Mouse (Mus musculus) heart, embryonic 13.5 days (tissue): Measurements from ENCODE around the gene Ccdc153. TPM values are rescaled to one million over a fixed set of nuclear protein-coding genes. Genes with fewer than 3 reads are reported as not detected.

ENCODE experiments used
- ATAC-seq: fragments of 200-750 bp; cut with Nextera tagmentation; 2 replicates; pipeline ENCODE4 v1.8.0; 2017; ENCODE audit warnings: moderate TSS enrichment; ENCODE audit not compliant: insufficient number of reproducible peaks, low FRiP score, low TSS enrichment; ENCODE audit errors: extremely low read depth
- H3K27ac ChIP-seq: fragments of 300-500 bp; sonication (generic); replicated peaks from 2 replicates; pipeline ENCODE4 v1.5.1; 2015; ENCODE audit warnings: moderate library complexity, mild to moderate bottlenecking, inconsistent platforms
- H3K27me3 ChIP-seq: fragments of 300-500 bp; sonication (generic); replicated peaks from 2 replicates; pipeline ENCODE4 v1.6.1; 2015; ENCODE audit warnings: mild to moderate bottlenecking, inconsistent platforms
- H3K36me3 ChIP-seq: fragments of 300-500 bp; sonication (generic); 2 replicates; pipeline ENCODE4 v1.6.1; 2015; ENCODE audit warnings: mild to moderate bottlenecking, inconsistent platforms
- H3K4me1 ChIP-seq: fragments of 300-500 bp; sonication (generic); 2 replicates; pipeline ENCODE4 v1.6.1; 2015; ENCODE audit warnings: inconsistent platforms
- H3K4me2 ChIP-seq: fragments of 300-500 bp; sonication (generic); 2 replicates; pipeline ENCODE4 v1.6.1; 2015; ENCODE audit warnings: inconsistent platforms, mild to moderate bottlenecking, moderate library complexity
- H3K4me3 ChIP-seq: fragments of 300-500 bp; sonication (generic); 2 replicates; pipeline ENCODE4 v1.5.1; 2015; ENCODE audit warnings: moderate library complexity, mild to moderate bottlenecking, inconsistent platforms
- H3K9ac ChIP-seq: fragments of 300-500 bp; sonication (generic); 2 replicates; pipeline ENCODE4 v1.6.1; 2015; ENCODE audit warnings: inconsistent platforms, mild to moderate bottlenecking, moderate library complexity
- H3K9me3 ChIP-seq: fragments of 300-500 bp; sonication (generic); 2 replicates; pipeline ENCODE4 v1.6.1; 2016; ENCODE audit warnings: inconsistent platforms
- WGBS: fragments of 180-500 bp; shearing (Covaris S2); methylation state at CpG from one replicate; pipeline ENCODE4 v1.1.7; 2015; ENCODE audit warnings: mixed read lengths; 5-methylcytosine and 5-hydroxymethylcytosine counted together
- polyA plus RNA-seq: library from polyadenylated mRNA; unstranded; fragments of >200 nt; fragmentation: Nextera tagmentation; extraction: Ambion mirVana; gene quantifications from 2 replicates; pipeline ENCODE4 v1.2.1, GENCODE M21; 2015

Ccdc153 gene
- polyA plus RNA-seq, 1 experiment from 2014 or later, result not detected

DNA sequence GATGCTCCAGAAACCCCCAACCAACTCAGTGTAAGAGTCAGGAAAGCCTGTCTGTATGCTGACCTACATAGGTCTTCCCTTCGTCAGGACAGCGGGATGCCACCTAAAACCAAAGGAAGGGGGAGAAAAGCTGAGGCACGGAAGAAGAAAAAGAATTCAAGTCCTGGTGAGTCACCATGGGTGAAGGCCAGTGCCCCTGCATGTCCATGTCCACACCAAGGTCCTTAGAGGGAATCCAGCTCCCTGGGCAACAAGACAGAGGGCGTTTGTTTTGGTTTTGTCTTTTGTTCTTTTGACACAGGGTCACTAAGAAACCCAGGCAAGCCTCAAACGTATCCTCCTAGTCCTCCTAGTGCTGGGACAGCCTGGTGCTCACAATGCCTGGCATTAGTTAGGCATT is 435 bp downstream of the Ccdc153 start:
- no peaks in the 10 kb centered on the region for H3K36me3 ChIP-seq
- peaks cover 10% of the 10 kb centered on the region; the same call in 1 of the 2 replicates for H3K27me3 ChIP-seq
- H3K4me3 ChIP-seq, result no peak overlapping the region
- no peaks in the 10 kb centered on the region for H3K9me3 ChIP-seq
- no peak for ATAC-seq
- H3K4me1 ChIP-seq, result no peaks in the 10 kb centered on the region
- WGBS, result 56% methylated on average over 5 of the region's 5 CpGs
- no peak overlapping the region; the same call in 1 of the 2 replicates for H3K9ac ChIP-seq
- H3K27ac ChIP-seq, result no peak overlapping the region
- no peak overlapping the region for H3K4me2 ChIP-seq

DNA sequence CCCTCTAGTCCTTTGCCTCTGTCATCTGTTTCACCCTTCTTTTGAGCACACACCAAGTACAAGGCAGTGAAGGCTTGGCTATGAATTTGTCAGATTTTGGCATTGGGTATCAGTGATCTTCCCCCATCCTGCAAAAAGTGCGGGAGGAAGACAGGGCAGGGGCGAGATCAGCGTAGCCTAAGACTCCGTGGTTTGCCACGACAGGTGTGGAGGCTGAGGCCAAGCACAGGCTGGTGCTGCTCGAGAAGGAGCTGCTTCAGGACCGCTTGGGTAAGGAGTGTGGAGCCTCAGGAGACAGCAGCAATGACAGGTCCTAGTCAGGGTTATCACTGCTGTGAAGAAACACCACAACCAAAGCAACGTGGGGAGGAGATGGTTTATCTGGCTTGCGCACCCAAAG is 942 bp downstream of the Ccdc153 start:
- Histone ChIP-seq H3K9me3 (no peaks in the 10 kb centered on the region), H3K4me2 (no peak overlapping the region), H3K9ac (no peak overlapping the region), H3K27me3 (peaks cover 10% of the 10 kb centered on the region; the same call in 1 of the 2 replicates), H3K4me1 (no peaks in the 10 kb centered on the region), H3K4me3 (no peak overlapping the region), H3K36me3 (no peaks in the 10 kb centered on the region), H3K27ac (no peak overlapping the region)
- ATAC-seq, result no peak
- WGBS, result 52% methylated on average over 9 of the region's 9 CpGs

DNA sequence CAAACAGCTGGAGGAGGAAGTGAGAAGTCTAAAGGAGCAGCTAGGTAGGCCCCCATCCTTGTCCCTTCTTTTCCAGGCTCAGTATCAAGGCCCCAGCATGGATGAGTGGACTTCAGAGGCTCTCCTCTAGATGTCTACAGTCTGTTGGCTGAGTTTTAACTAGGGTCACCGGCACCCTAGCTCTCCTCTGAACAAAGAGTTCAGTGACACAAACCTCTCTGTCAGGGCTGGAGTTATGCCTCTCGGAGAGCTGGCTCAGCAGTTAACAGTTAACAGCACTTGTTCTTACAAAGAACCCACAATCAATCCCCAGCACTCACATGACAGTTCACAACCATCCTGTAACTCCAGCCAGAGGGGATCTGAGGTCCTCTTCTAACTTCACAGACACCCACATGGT is 3.1 kb downstream of the Ccdc153 start:
- no peaks in the 10 kb centered on the region for H3K4me1 ChIP-seq
- H3K27ac ChIP-seq, result no peak overlapping the region
- H3K36me3 ChIP-seq, result no peaks in the 10 kb centered on the region
- no peak overlapping the region for H3K4me2 ChIP-seq
- no peak for ATAC-seq
- H3K4me3 ChIP-seq, result no peak overlapping the region
- WGBS, result 63% methylated on average over 2 of the region's 2 CpGs
- H3K9ac ChIP-seq, result no peak overlapping the region
- H3K27me3 ChIP-seq, result peaks cover 27% of the 10 kb centered on the region
- H3K9me3 ChIP-seq, result no peaks in the 10 kb centered on the region

DNA sequence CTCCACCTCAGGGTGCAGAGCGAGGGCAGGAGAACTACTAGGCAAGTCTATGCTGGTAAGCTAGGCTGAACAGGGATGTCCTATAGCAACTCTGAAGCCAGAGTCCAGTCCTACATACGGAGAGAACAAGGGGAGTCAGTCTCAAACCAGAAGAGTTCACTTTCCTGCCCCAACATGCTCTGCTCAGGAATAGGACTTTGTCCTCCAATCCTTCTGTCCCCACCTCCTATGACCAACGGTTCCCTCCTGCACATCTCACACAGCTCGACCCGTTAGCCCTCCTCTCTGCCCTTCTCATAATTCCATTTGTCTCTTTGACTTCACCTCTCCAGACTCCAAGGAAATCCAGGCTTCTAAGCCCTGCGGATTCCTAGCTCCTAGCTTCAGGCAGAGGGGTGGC is 7.4 kb downstream of the Ccdc153 start:
- no peaks in the 10 kb centered on the region for H3K9me3 ChIP-seq
- no peak overlapping the region for H3K27ac ChIP-seq
- no peaks in the 10 kb centered on the region for H3K36me3 ChIP-seq
- peaks cover 16% of the 10 kb centered on the region for H3K4me1 ChIP-seq
- H3K27me3 ChIP-seq, result peaks cover 40% of the 10 kb centered on the region
- H3K4me3 ChIP-seq, result no peak overlapping the region
- no peak overlapping the region for H3K4me2 ChIP-seq
- ATAC-seq, result no peak
- no peak overlapping the region for H3K9ac ChIP-seq
- 71% methylated on average over 6 of the region's 6 CpGs for WGBS

DNA sequence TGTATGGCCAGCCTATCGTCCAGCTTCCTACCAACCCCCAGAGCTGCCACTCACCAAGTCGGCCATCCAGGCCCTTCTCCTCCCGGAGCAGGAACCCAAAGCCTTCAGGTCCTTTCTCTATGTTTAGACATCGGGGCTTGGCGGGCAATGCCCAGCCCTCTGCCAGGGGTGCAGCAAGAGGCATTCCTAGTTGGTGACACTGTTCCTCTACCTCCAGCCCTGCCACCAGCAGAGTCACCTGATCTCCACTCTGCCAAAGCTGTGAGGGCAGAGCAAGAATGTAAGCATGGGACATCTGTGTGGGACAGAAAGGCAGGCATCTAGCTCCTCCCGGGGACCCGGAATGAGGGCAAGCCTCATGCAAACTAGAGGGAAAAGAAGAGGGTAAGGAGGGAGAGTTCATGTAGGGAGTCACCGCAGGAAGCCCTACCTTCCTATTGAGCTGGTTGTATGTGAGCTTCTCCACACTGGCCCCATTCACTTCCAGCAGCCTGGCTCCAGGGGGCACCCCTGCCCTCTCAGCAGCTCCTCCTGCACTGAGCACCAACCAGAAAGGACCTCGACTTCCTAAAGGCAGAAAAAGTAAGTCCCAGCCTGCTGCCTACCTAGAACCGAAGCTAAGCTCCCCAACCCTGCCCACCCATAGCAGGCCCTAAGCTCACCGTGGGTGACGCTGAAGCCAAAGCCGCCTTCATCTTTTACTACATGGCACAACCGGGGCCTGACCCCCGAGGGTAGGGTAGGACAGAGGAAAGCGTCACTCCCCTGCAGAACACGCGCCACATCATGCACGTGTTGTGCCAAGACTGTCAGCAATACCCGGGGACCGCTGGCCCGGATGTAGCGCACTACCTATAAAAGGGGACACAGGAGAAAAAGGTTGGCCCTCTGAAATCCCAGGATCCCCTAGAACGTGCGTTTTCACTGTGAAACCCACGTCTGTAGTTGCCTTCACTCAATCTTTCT is 9.0 kb downstream of the Ccdc153 start:
- Histone ChIP-seq H3K36me3 (no peaks in the 10 kb centered on the region), H3K9me3 (no peaks in the 10 kb centered on the region), H3K27ac (no peak overlapping the region), H3K27me3 (peaks cover 43% of the 10 kb centered on the region), H3K9ac (peak overlapping the region; percentile 70), H3K4me2 (peak overlapping the region; percentile 56), H3K4me3 (no peak overlapping the region; the same call in 1 of the 2 replicates), H3K4me1 (peaks cover 17% of the 10 kb centered on the region)
- peak; percentile 84; the same call in 1 of the 2 replicates for ATAC-seq
- 33% methylated on average over 26 of the region's 26 CpGs for WGBS

DNA sequence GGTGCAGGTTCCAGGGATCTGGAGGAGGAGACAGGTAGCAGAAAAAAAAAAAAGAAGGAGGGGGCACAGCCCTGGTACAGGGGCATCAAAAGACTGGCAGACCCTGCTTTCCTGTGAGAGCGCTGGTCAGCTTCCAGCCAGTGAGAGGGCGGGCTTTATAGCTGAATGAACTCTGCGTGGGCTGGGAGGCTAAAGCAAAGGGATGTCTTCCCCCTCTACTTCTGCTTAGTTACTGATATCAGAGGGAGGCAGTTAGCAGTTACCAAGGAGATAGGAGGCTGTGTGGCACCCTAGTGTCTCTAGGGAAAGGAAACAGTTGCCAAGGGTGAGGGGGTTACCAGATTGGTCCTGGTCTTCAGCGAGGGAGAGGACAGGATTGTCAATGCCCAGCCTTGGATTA is 10.0 kb downstream of the Ccdc153 start:
- Histone ChIP-seq H3K4me3 (no peak overlapping the region), H3K27ac (no peak overlapping the region), H3K4me1 (peaks cover 26% of the 10 kb centered on the region), H3K9me3 (no peaks in the 10 kb centered on the region), H3K9ac (0 out of 2 replicates have a peak overlapping the region, but pooled peaks have one; percentile 19), H3K4me2 (no peak overlapping the region), H3K27me3 (peaks cover 43% of the 10 kb centered on the region), H3K36me3 (no peaks in the 10 kb centered on the region)
- no peak for ATAC-seq
- 48% methylated on average over 4 of the region's 4 CpGs for WGBS

DNA sequence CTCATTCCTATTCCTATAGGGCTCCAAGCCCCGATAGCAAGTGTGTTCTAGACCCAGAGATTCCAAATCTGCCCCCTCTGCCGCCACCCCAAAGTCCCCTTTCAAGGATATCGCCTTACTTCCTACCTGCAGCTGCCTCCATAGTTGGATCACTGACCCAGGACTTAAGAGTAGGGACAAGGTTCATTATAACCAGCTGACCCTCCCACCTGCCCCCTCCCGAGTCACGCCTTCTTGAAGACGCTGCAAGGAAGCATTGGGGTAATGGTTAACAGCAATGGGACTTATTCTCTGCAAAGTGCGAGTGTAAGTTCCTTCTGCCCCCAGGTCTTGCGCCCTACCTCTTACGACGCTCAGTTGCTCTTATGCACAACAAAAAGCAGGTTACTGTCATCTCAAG is 10.8 kb downstream of the Ccdc153 start, which contains the start of gene Pdzd3:
Gene Pdzd3 (minus strand): TSS at position 158 of the 400 bp plus-strand sequence.
- Histone ChIP-seq H3K36me3 (no peaks in the 10 kb centered on the region; the same call in 1 of the 2 replicates), H3K27me3 (peaks cover 43% of the 10 kb centered on the region), H3K4me1 (peaks cover 35% of the 10 kb centered on the region), H3K27ac (no peak within 1 kb of the TSS), H3K4me2 (no peak within 1 kb of the TSS), H3K9me3 (no peaks in the 10 kb centered on the region), H3K4me3 (no peak within 1 kb of the TSS), H3K9ac (0 out of 2 replicates have a peak within 1 kb of the TSS, but pooled peaks have one; percentile 19)
- WGBS, result 69% methylated on average over 10 of the region's 10 CpGs
- no peak for ATAC-seq

DNA sequence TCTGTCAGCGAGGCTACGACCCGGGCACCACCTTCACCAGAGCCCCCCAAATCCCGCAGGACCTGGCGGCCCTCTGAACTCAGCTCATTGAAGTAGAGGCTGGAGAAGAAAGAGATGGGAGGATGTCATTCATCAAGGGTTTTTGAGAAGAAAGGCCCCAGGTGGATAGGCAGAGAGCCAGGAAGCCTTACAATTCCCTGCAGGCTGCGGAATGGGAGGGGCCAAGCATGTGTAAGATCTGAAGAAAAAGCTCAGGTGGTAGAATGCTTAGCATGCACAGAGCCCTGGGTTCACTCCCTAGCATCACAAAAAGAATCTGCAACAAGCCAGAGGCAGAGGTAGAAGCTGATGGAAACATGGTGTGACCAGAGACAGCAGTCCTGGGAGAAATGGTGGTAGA is 13.0 kb downstream of the Ccdc153 start:
- Histone ChIP-seq H3K4me3 (no peak overlapping the region), H3K36me3 (peaks cover 6% of the 10 kb centered on the region; the same call in 1 of the 2 replicates), H3K4me2 (no peak overlapping the region), H3K4me1 (peaks cover 36% of the 10 kb centered on the region), H3K27me3 (peaks cover 28% of the 10 kb centered on the region), H3K9ac (no peak overlapping the region), H3K9me3 (no peaks in the 10 kb centered on the region), H3K27ac (no peak overlapping the region)
- ATAC-seq, result no peak
- WGBS, result 84% methylated on average over 6 of the region's 6 CpGs

DNA sequence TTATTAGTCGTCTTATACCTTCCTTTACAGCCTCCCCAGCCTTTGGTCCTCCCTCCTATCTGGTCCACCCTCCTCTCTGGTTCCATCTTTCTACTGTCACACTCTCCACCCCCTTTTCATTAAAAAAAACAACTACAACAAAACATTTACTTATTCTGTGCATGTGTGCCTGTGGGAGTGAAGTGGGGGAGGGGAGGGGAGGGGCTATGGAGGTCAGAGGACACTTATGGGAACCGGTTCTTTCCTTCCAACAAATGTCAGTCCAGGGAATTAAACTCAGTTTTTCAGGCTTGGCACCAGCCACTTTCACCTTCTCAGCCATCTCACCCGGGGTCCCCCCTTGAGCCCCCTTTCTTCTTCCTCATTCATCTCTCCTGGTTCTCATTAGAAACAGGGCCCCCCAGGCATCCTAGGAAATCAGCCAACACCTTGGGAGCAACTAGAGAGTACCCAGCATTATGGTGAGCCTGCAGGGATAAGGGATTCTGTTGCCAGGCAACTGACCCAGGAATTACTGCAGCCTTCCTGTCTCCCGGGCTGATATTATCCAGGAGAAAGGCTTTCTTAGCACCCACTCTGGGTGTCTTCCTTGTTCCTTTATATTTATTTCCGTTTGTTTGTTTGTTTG is 14.1 kb downstream of the Ccdc153 start:
- Histone ChIP-seq H3K27me3 (peaks cover 18% of the 10 kb centered on the region; the same call in 1 of the 2 replicates), H3K9me3 (no peaks in the 10 kb centered on the region), H3K4me1 (peaks cover 30% of the 10 kb centered on the region), H3K4me3 (no peak overlapping the region), H3K36me3 (peaks cover 6% of the 10 kb centered on the region; the same call in 1 of the 2 replicates), H3K4me2 (no peak overlapping the region), H3K9ac (0 out of 2 replicates have a peak overlapping the region, but pooled peaks have one; percentile 2), H3K27ac (no peak overlapping the region)
- WGBS, result 24% methylated on average over 5 of the region's 5 CpGs
- ATAC-seq, result no peak

DNA sequence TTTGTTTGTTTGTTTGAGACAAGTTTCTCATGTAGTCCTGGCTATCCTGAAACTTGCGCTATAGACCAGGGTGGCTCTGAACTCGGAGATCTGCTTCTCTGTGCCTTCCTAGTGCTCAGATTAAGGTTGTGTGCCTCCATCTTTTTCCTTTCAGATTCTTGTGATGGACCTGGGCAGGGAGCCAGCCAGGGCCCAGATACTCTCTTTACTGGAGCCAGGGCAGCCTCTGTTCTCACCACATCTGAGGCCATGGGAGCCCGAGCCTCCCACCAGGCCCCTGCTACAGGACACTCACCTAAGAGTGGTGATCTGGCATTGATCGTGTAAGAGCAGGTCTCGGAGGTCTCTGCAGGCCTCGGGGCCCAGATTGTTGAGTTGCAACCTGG is 14.7 kb downstream of the Ccdc153 start:
- Histone ChIP-seq H3K4me2 (no peak overlapping the region), H3K9ac (0 out of 2 replicates have a peak overlapping the region, but pooled peaks have one; percentile 2), H3K27ac (no peak overlapping the region), H3K36me3 (peaks cover 6% of the 10 kb centered on the region; the same call in 1 of the 2 replicates), H3K27me3 (peaks cover 13% of the 10 kb centered on the region; the same call in 1 of the 2 replicates), H3K9me3 (no peaks in the 10 kb centered on the region), H3K4me3 (no peak overlapping the region), H3K4me1 (peaks cover 25% of the 10 kb centered on the region)
- WGBS, result 50% methylated on average over 6 of the region's 6 CpGs
- no peak for ATAC-seq

DNA sequence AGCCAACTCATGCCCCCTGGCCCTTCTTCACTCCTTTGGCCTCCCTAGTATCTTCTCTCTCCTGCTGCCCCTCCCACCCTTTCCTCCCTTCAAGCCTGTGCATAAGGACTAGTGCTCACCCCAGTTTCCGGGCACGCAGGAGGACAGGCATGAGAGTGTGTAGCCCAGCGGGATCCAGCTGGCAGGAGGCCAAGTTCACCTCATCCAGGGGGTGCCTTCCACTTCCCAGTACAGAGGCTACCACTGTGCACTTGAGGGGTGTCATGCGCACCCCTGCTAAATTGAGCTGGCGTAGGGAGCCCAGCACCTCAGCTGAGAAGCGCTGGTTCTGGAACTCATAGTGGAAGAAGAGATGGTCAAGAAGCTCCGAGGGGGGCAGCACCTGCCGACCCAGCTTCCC is 15.7 kb downstream of the Ccdc153 start:
- peaks cover 7% of the 10 kb centered on the region; the same call in 1 of the 2 replicates for H3K27me3 ChIP-seq
- peaks cover 19% of the 10 kb centered on the region for H3K4me1 ChIP-seq
- no peak overlapping the region for H3K27ac ChIP-seq
- H3K36me3 ChIP-seq, result peaks cover 6% of the 10 kb centered on the region; the same call in 1 of the 2 replicates
- ATAC-seq, result no peak
- H3K4me3 ChIP-seq, result no peak overlapping the region
- no peaks in the 10 kb centered on the region for H3K9me3 ChIP-seq
- WGBS, result 72% methylated on average over 8 of the region's 8 CpGs
- no peak overlapping the region for H3K9ac ChIP-seq
- H3K4me2 ChIP-seq, result no peak overlapping the region
